Mouse (Mus musculus): Measurements from ENCODE around the gene Sun2.

The Sun2 gene

DNA sequence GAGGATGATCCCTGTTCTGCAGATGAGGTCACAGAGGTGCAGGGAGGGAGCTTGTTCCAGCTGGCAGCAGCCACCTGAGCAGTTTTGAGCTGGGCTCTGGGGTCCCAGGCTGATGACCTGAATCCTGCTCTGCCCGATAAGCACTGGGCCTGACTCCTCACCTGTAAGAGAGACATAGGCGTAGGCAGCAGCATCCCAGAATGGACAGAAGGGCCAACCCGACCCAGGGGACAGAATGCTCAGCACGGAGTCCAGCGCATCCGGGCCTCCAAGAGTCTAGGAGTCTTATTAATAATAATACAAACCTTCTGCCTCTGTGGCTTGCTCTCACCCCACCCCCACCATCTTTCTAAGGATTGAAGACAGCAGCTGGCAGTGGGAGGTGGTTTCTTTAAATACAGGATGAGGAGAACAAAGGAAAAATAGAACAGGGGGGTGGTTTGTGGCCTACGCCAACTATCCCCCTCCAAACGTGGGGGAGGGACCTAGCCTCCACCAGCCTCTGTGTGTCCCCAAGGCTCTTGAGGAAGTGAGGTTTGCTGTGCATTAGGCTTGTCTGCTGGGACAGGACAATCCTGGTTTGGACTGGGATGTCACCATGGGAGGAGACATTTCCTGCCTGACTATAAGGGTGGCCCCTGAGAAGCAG is 13.8 kb upstream of the Sun2 start:
- DNase-seq (ENCODE audit: low spot score) = no peak

DNA sequence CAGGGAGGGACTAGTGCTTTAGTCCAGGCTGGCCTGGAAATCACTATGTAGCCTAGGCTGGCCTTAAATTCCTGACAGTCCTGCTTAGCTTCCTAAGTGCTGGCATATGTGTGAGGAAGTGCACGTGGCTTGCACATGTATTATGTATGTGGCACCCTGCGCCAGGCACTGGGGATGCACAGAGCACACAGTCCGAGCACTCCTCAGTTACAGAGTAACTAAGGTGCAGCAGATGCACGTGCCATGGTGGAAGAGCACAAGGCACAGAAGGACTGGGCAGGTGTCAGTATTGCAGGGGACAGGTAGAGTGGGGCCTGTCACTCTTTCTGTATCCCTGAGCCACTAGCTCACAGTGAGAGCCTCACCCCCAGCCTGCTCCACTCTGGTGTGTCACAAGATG is 12.8 kb upstream of the Sun2 start:
- no peak for DNase-seq (ENCODE audit: low spot score)

GRCm38 (mm10) chr15:79753873-79754272 is 11.5 kb upstream of the Sun2 start:
- DNase-seq (ENCODE audit: low spot score) = no peak

- no peak for DNase-seq (ENCODE audit: low spot score)
Observed at GRCm38 (mm10) chr15:79753420-79753752, 11.1 kb upstream of the Sun2 start.

DNA sequence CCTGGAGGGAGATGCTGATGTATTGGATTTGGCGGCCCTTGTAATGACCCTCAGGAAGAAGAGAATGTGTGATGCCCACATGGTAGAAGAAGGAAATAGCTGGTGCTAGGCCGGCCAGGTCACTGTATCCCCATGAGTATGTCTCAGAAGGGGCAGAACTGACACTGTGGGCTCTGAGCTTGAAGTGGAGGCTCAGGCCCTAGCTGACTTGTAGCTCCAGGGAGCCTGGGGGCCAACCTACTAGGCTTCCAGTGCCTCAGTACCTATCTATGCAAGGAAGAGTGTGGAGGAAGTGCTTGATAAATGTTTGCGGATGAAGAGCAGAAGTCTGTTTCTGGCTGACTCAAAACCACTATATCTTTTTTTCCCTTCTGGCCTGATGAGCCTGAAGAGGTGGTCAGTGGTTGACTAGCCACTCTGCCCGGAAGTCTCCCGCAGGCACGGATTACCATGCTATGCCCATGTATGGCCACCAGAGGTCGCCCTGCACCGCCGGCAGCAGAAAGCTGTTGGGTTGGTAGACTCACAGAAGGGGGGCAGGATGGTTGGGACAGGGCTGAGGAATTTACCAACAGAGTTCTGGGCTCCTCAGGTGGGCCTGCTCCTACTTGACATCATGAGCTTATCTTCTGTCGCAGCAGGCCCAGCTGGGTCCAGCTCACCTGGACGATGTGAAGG is 10.5 kb upstream of the Sun2 start:
- peak; percentile 58 for DNase-seq (ENCODE audit: low spot score)

- DNase-seq (ENCODE audit: low spot score) = no peak
Observed at GRCm38 (mm10) chr15:79751772-79752171, 9.4 kb upstream of the Sun2 start.

DNA sequence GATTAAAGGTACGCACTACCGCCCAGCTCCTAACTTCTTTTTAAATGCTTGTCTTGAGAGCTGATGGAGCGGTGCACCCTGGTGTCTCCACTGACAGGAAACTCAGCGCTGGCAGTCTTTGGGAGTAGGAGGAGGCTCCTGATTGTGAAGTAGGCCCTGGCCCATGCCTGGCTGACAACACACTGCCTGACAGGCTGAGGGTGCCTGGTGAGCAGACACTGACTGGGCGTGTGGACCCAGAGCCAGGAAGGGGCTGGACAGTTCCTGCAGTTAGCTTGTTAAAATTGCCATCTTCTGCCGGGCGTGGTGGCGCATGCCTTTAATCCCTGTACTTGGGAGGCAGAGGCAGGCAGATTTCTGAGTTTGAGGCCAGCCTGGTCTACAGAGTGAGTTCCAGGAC is 7.9 kb upstream of the Sun2 start:
- no peak for DNase-seq (ENCODE audit: low spot score)

- DNase-seq (ENCODE audit: low spot score) = no peak
Observed at GRCm38 (mm10) chr15:79749162-79749561, 6.8 kb upstream of the Sun2 start.

GRCm38 (mm10) chr15:79747998-79748397 is 5.7 kb upstream of the Sun2 start:
- no peak for DNase-seq (ENCODE audit: low spot score)

- no peak for DNase-seq (ENCODE audit: low spot score)
Observed at GRCm38 (mm10) chr15:79745883-79746282, 3.5 kb upstream of the Sun2 start.

DNA sequence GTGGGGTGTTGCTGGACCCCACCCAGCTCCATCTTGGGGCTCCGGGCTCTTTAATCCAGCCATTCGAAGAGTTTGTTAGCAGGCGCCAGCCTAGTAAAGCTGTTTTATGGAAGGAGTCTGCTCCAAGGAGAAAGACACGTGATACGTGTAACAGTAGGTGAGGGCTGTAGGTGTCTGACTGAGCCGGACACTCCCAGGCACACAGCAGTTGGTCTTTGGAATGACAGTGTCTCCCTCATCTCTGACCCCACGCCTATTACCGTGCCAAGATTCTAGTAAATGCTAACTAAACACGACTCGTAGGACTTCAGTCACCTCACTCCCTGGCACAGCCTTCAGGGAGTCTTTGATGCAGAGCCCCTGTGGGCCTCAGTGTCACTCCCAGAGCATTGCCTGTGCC is 3.0 kb upstream of the Sun2 start:
- no peak for DNase-seq (ENCODE audit: low spot score)

- DNase-seq (ENCODE audit: low spot score) = peak; percentile 41
Observed at GRCm38 (mm10) chr15:79744742-79745141, 2.4 kb upstream of the Sun2 start.

DNA sequence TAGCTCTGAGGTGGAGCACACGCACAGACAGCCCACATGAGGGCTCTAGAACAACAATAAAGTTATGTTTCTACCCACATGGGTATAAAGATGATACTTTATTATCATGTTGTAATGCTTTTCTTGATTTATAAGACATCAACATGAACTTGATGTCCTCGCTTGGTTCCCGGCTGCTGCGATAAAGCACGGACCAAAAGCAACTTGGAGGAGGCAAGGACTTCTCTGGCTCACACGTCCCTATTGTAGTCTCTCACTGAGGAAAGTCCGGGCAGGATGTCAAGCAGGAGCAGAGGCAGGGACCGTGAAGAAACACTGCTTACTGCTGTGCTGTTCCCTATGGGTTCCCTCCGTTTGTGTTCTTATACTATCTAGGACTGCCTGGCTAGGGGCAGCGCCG is 1.7 kb upstream of the Sun2 start:
- peak; percentile 73 for DNase-seq (ENCODE audit: low spot score)

DNA sequence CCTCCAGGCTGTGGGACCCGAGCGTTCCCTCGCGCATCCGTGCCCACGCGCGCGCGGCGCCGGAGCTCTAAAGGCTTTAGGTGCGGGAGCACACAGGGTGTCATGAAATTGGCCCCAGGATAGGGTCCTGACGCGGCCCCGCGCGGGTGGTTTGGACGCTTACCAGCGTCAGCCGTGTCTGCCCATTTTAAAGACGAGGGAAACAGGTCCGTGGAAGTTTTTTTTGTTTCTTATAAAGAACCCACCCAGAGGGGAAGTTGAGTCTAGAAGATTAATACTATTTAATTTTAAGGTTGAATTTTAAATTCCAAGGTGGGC is 329 bp upstream of the Sun2 start:
- DNase-seq (ENCODE audit: low spot score) = no peak

GRCm38 (mm10) chr15:79741173-79741858 is 1.0 kb downstream of the Sun2 start:
- DNase-seq (ENCODE audit: low spot score) = no peak

DNA sequence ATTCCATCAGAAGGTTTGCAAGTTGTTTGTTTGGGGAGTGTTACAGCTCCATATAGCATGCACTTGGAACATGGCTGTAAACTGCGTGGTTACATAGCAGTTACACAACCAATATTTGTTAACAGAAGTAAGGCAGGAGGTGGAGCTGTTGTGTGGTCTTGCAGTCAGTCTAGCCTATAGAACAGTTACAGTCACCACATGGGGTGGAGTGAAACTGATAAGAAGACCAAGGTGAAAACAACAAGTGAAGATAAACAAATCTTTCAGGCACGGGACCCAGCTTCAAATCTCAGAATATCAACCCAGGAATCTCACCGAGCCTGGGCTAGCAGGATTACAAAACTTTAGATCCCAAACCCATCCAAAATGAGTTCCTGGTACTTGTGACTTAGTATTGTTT is 1.6 kb downstream of the Sun2 start:
- DNase-seq (ENCODE audit: low spot score) = no peak

DNA sequence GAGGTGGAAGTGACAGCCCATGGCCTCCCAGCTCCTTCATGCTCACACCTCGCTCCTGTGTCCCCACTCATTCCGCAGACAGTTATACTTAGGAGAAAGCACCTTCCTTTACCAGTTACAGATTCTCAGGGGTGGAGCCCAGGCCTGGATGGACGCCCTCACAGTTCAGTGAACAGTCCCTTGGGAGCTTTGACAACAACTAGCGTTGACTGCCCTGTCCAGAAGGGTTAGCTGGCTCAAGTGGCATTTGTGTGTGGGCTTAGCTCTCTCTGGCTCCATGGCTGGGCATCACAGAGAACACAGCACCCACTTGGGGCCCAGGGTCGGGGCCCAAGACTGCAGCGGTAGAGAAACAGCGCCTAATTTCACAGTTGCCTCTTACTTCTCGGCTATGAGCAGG is 8.0 kb downstream of the Sun2 start:
- DNase-seq (ENCODE audit: low spot score) = no peak

GRCm38 (mm10) chr15:79733640-79734039 is 8.7 kb downstream of the Sun2 start:
- DNase-seq (ENCODE audit: low spot score) = no peak

DNA sequence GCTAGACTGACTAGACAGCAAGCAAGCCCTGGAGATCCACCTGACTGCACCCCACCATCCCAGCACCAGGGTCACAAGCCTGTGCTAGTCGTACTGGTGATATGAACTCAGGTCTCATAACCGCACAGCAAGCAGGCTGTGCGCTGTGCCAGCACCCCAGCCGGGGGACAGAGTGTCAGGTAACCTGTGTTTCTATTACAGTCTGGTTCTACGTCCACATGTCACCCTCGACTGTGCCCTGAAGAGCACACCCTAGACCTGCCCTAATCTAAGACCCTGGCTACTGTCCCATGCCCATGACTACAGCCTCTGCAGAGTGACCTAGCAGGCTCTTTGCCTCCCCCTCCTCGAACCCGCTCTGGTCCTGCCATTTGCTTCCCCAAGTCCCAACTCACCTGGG is 9.1 kb downstream of the Sun2 start:
- DNase-seq (ENCODE audit: low spot score) = no peak

DNA sequence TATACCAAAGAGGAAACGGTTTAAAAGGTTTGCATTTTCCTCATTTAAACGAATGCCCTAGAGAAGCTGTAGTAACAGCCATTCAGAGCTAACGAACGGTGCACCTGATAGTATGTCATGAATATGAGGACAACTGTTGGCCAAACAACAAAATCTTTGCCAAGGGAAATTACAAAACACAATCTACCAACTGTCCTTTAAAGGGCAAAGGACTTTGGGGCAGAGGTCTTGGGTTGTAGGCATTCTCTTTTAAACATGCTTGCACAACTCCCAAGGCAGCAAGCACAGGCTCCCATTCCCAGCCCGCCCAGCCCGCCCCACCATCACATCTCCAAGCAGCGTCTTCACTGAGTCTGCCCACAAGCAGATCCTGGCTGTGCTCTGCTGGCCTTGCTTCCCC is 10.8 kb downstream of the Sun2 start:
- no peak for DNase-seq (ENCODE audit: low spot score)

DNA sequence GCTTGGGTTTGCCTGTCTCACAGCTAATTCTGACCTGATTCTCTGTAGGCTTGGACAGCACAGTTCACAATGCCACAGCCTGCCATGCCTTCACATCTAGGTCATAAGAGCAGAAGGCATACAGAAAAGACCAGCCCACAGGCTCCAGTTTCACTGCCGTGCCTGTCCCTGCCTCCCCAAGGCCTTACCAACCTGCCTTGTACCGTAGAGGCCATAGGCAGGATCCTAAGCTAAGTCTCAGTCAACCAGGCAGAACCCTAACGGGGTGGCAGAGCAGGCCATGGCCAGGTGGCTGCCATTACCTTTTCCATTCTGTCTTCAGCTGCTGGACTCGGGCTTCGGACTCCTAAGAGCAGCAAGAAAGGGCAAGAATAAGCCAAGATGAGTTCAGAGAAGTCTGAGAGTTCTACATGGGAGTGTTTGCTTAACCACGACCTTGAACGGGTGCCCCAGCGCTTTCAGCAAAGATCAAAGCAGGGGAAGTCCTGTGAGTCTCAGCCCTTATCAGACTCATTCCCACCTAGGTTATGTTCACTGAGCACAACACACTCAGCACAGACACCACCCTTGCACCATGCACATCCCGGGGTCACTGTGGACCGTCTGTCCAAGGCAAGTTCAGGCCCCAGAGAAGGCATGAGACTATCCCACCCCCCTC is 13.5 kb downstream of the Sun2 start:
- DNase-seq (ENCODE audit: low spot score) = no peak

- no peak for DNase-seq (ENCODE audit: low spot score)
Observed at GRCm38 (mm10) chr15:79728311-79728710, 14.0 kb downstream of the Sun2 start.

DNA sequence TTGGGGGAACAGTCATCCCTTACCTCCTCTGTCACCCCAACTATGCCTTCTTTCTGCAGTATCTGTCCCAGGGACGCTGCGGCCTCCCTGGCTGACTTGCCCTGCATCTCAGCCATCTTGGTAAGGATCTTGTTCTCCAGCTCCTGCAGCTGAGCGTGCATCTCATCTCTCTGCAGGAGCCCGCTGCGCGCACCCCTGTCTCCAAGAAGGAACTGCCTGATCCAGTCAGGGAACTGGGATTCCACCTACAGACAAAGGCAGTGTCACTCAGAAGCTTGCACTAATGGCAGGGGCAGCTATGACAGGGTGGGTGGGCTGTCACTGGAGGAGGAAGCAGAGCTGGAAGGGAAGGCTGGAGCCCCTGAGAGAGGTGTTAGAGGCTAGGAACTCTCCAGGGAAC is 14.5 kb downstream of the Sun2 start:
- DNase-seq (ENCODE audit: low spot score) = no peak

All from testis, postnatal 14 days (tissue).